8 mouse cellular contexts compared by ENCODE assay signal in genomic region chr7:100662231-100662630, GRCm38 (mm10). TPM values are rescaled to one million over a fixed set of nuclear protein-coding genes. Genes with fewer than 3 reads are reported as not detected.
DNase-seq lines count a peak whose midpoint lies in the region; ATAC-seq and TF ChIP-seq lines count a peak whose summit lies in the region.

Gene Plekhb1, minus strand, starts transcription at chr7:100662414.

- no peak within 1 kb of the TSS for H3K27ac ChIP-seq in lung, postnatal 0 days (ENCODE audit: low read length)
- peak within 1 kb of the TSS; percentile 70 for H3K27ac ChIP-seq in stomach, embryonic 15.5 days

- no peak for TF ChIP-seq EP300 in lung, postnatal 0 days (IDR thresholded peaks at IDR 0.05)

- TF ChIP-seq CTCF in lung, postnatal 0 days (IDR thresholded peaks at IDR 0.05), result no peak

- H3K36me3 ChIP-seq in lung, postnatal 0 days (ENCODE audit: insufficient read depth, low read length), result no peaks in the 10 kb centered on the region
- H3K36me3 ChIP-seq in stomach, embryonic 15.5 days, result no peaks in the 10 kb centered on the region

- no peak for ATAC-seq in lung, postnatal 0 days
- no peak for ATAC-seq in stomach, embryonic 15.5 days (ENCODE audit: insufficient read depth, low FRiP score, low read depth)

- no peak within 1 kb of the TSS for H3K4me3 ChIP-seq in lung, postnatal 0 days (ENCODE audit: low read depth, low read length)
- no peak within 1 kb of the TSS for H3K4me3 ChIP-seq in stomach, embryonic 15.5 days (replicated peaks)

- no peaks in the 10 kb centered on the region for H3K27me3 ChIP-seq in lung, postnatal 0 days (replicated peaks; ENCODE audit: insufficient read depth, low read length)
- H3K27me3 ChIP-seq in stomach, embryonic 15.5 days (replicated peaks), result no peaks in the 10 kb centered on the region

- no peak within 1 kb of the TSS for H3K4me2 ChIP-seq in lung, postnatal 0 days (replicated peaks; ENCODE audit: low read depth, low read length)
- H3K4me2 ChIP-seq in stomach, embryonic 15.5 days, result peak within 1 kb of the TSS; percentile 46

- DNase-seq in frontal cortex, adult 2 months (ENCODE audit: extremely low spot score in 1 of 2, low spot score in 1 of 2), result no peak
- no peak for DNase-seq in frontal cortex, postnatal 14 days (ENCODE audit: low spot score in 2 of 2)
- no peak for DNase-seq in lung, postnatal 0 days (ENCODE audit: low spot score)
- no peak for DNase-seq in lung, postnatal 25 days (ENCODE audit: low spot score)
- DNase-seq in left cerebral cortex, postnatal 10 days (ENCODE audit: extremely low spot score in 1 of 2, low spot score in 2 of 2), result no peak
- no peak for DNase-seq in right cerebral cortex, postnatal 14 days
- no peak for DNase-seq in right cerebral cortex, postnatal 10 days (ENCODE audit: low spot score in 2 of 2)

- 78% methylated on average over 8 of the region's 8 CpGs for WGBS in lung, postnatal 0 days
- WGBS in stomach, embryonic 15.5 days, result 68% methylated on average over 8 of the region's 8 CpGs

- intact Hi-C loops in left cerebral cortex, postnatal 10 days (cut with DNase I), result no loop called here

- H3K4me1 ChIP-seq in lung, postnatal 0 days (ENCODE audit: insufficient read depth, low read depth, low read length), result no peaks in the 10 kb centered on the region
- 0 out of 2 replicates have a peak, but pooled peaks cover 2% of the 10 kb centered on the region for H3K4me1 ChIP-seq in stomach, embryonic 15.5 days

- H3K9ac ChIP-seq in lung, postnatal 0 days (replicated peaks; ENCODE audit: low read depth), result no peak within 1 kb of the TSS
- no peak within 1 kb of the TSS for H3K9ac ChIP-seq in stomach, embryonic 15.5 days

- H3K9me3 ChIP-seq in lung, postnatal 0 days (ENCODE audit: low read length), result no peaks in the 10 kb centered on the region
- no peaks in the 10 kb centered on the region for H3K9me3 ChIP-seq in stomach, embryonic 15.5 days

RNA-seq across cellular contexts. Expression of gene Plekhb1, which starts in this region (rescaled TPM):
- polyA plus RNA-seq in frontal cortex, adult 2 months (2012; rRNA removed), result 397 and 493 TPM in 2 replicates
- 44.4 and 46.0 TPM in 2 replicates for polyA plus RNA-seq in lung, postnatal 0 days (2015; fragmentation: Nextera tagmentation; extraction: Ambion mirVana)
- total RNA-seq in left cerebral cortex, postnatal 10 days (2021), result 10 to 100 TPM; 27.2 to 30.9 TPM
- polyA plus RNA-seq in stomach, embryonic 15.5 days (2015; fragmentation: Nextera tagmentation; extraction: Ambion mirVana), result 15.0 and 15.8 TPM in 2 replicates
